Mouse (Mus musculus) neural tube, embryonic 14.5 days (tissue): ENCODE data around the gene Kdm5d. TPM values are rescaled to one million over a fixed set of nuclear protein-coding genes. Genes with fewer than 3 reads are reported as not detected.

ENCODE experiments used
- ATAC-seq: fragments of 200-750 bp; cut with Nextera tagmentation; 2 replicates; pipeline ENCODE4 v1.8.0; 2017; ENCODE audit warnings: low read depth, mild to moderate bottlenecking, moderate TSS enrichment, moderate library complexity
- H3K27ac ChIP-seq: fragments of 300-500 bp; sonication (generic); 2 replicates; pipeline ENCODE4 v1.5.1; 2014; ENCODE audit warnings: low read depth, mild to moderate bottlenecking, control low read depth, low read length, moderate library complexity, mixed read lengths
- H3K27me3 ChIP-seq: fragments of 300-500 bp; sonication (generic); 2 replicates; pipeline ENCODE4 v1.6.1; 2014; ENCODE audit warnings: low read length; ENCODE audit not compliant: control insufficient read depth, insufficient read depth
- H3K36me3 ChIP-seq: fragments of 300-500 bp; sonication (generic); 2 replicates; pipeline ENCODE4 v1.6.1; 2014; ENCODE audit warnings: low read length, mixed read lengths; ENCODE audit not compliant: control insufficient read depth, insufficient read depth
- H3K4me1 ChIP-seq: fragments of 300-500 bp; sonication (generic); 2 replicates; pipeline ENCODE4 v1.6.1; 2014; ENCODE audit warnings: low read length; ENCODE audit not compliant: control insufficient read depth, insufficient read depth
- H3K4me2 ChIP-seq: fragments of 300-500 bp; sonication (generic); 2 replicates; pipeline ENCODE4 v1.6.1; 2014; ENCODE audit warnings: mild to moderate bottlenecking, low read depth, low read length, control low read depth
- H3K4me3 ChIP-seq: fragments of 300-500 bp; sonication (generic); 2 replicates; pipeline ENCODE4 v1.5.1; 2014; ENCODE audit warnings: low read depth, low read length, control low read depth, mixed read lengths
- H3K9ac ChIP-seq: fragments of 300-500 bp; sonication (generic); replicated peaks from 2 replicates; pipeline ENCODE4 v1.6.1; 2014; ENCODE audit warnings: low read depth, mild to moderate bottlenecking, control low read depth, low read length, mixed read lengths
- H3K9me3 ChIP-seq: fragments of 300-500 bp; sonication (generic); 2 replicates; pipeline ENCODE4 v1.6.1; 2016; ENCODE audit warnings: low read length; ENCODE audit not compliant: control insufficient read depth
- WGBS: fragments of 180-500 bp; shearing (Covaris S2); extraction: QIAGEN DNeasy Blood & Tissue Kit; methylation state at CpG from one replicate; pipeline ENCODE4 v1.1.7; 2014; 5-methylcytosine and 5-hydroxymethylcytosine counted together
- microRNA-seq: library from miRNA; unstranded; fragments of <30 nt; microRNA quantifications from one replicate; pipeline ENCODE4, GENCODE M21; 2016
- polyA plus RNA-seq: library from polyadenylated mRNA; unstranded; fragments of >200 nt; fragmentation: Nextera tagmentation; extraction: Ambion mirVana; gene quantifications from 2 replicates; pipeline ENCODE4 v1.2.1, GENCODE M21; 2014

The Kdm5d gene
- 27.7 TPM in 1 of 2 replicates, not detected in the other for polyA plus RNA-seq

GRCm38 (mm10) chrY:897393-898227, at the start of gene Kdm5d:
Kdm5d (plus strand) TSS chrY:897788.
- Histone ChIP-seq H3K4me2 (no peak within 1 kb of the TSS; the same call in 1 of the 2 replicates), H3K27ac (0 out of 2 replicates have a peak within 1 kb of the TSS, but pooled peaks have one; percentile 10), H3K4me1 (no peaks in the 10 kb centered on the region), H3K9ac (no peak within 1 kb of the TSS), H3K4me3 (peak within 1 kb of the TSS; percentile 33), H3K27me3 (no peaks in the 10 kb centered on the region), H3K9me3 (no peaks in the 10 kb centered on the region), H3K36me3 (no peaks in the 10 kb centered on the region)
- ATAC-seq, result no peak
- 2% methylated on average over 34 of the region's 34 CpGs for WGBS

DNA sequence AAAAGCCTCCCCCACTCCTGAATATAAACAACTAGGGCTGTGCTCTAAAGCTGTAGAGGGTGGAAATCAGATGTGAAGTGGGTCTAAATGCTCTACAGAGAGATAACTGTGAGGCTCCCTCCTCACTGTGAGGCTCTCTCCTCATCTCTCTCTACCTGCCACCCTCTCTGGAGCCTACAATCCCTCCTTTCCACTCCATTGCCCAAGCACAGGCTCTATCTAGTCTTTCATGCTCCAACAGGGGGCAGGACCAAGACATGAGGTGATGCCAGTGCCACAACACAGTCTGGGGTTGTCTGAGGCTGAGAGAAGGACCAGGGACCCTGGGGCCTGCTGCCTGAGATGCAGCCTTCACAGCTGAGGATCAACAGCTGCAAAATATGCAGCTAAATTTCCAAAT, 25.2 kb upstream of the Kdm5d start:
- peak; percentile 34; the same call in 1 of the 2 replicates for ATAC-seq
- Histone ChIP-seq H3K4me3 (no peak overlapping the region), H3K27ac (no peak overlapping the region), H3K36me3 (no peaks in the 10 kb centered on the region), H3K9me3 (no peaks in the 10 kb centered on the region), H3K4me1 (no peaks in the 10 kb centered on the region), H3K27me3 (no peaks in the 10 kb centered on the region), H3K9ac (no peak overlapping the region), H3K4me2 (no peak overlapping the region)

- Histone ChIP-seq H3K4me3 (no peak overlapping the region), H3K4me2 (no peak overlapping the region), H3K27me3 (no peaks in the 10 kb centered on the region), H3K27ac (no peak overlapping the region), H3K9me3 (no peaks in the 10 kb centered on the region), H3K9ac (no peak overlapping the region), H3K4me1 (no peaks in the 10 kb centered on the region), H3K36me3 (no peaks in the 10 kb centered on the region)
- WGBS, result 37% methylated on average over 16 of the region's 18 CpGs
- peak; percentile 31; the same call in 1 of the 2 replicates for ATAC-seq
These were observed 24.6 kb upstream of the Kdm5d start for GRCm38 (mm10) chrY:872855-873549.

Small RNA genes within 50 kb of the gene (microRNA-seq; reads per million reads assigned to microRNA genes)
- gene Gm47281, result not detected

Other genes with a start within 250 kb of the Kdm5d start
- gene Zfy1, start 100.4 kb upstream of the Kdm5d start, polyA plus RNA-seq, result not detected in 2 replicates
- gene Uba1y, start 79.1 kb upstream of the Kdm5d start, polyA plus RNA-seq, result 0.12 TPM in 1 of 2 replicates, not detected in the other
- 56.5 TPM in 1 of 2 replicates, not detected in the other for gene Eif2s3y, start 112.8 kb downstream of the Kdm5d start, polyA plus RNA-seq